Mouse (Mus musculus) lung, postnatal 0 days (tissue): ENCODE results near the gene Dnajb8.
A peak's percentile ranks its signal among the peaks of the same experiment; 100 is the strongest.

Experiments used
- CTCF ChIP-seq: IDR thresholded peaks from 2 replicates; pipeline ENCODE4 v1.5.1; 2016; ENCODE audit warnings: antibody characterized with exemption, mild to moderate bottlenecking
- EP300 ChIP-seq: IDR thresholded peaks from 2 replicates; pipeline ENCODE4 v1.6.1; 2016; ENCODE audit warnings: antibody characterized with exemption, mild to moderate bottlenecking, control low read depth

GRCm38 (mm10) chr6:88242604-88243003, 20.5 kb downstream of the Dnajb8 start:
- peak; percentile 93 for TF ChIP-seq CTCF
- no peak for TF ChIP-seq EP300
